Mouse (Mus musculus) liver, postnatal 0 days (tissue): ENCODE data around the gene Mitd1. TPM values are rescaled to one million over a fixed set of nuclear protein-coding genes. Genes with fewer than 3 reads are reported as not detected.

Source experiments
- ATAC-seq: fragments of 200-750 bp; cut with Nextera tagmentation; 2 replicates; pipeline ENCODE4 v1.8.0; 2017; ENCODE audit warnings: mild to moderate bottlenecking, moderate library complexity
- DNase-seq: peaks from one replicate; pipeline ENCODE4 v3.0.0-alpha.2; 2016
- H3K27ac ChIP-seq: fragments of 300-500 bp; sonication (generic); 2 replicates; pipeline ENCODE4 v1.5.1; 2014; ENCODE audit warnings: antibody characterized with exemption, moderate library complexity, mild to moderate bottlenecking, low read depth
- H3K27me3 ChIP-seq: fragments of 300-500 bp; sonication (generic); 2 replicates; pipeline ENCODE4 v1.6.1; 2014; ENCODE audit warnings: low read length, control low read depth, mixed read lengths; ENCODE audit not compliant: insufficient read depth
- H3K36me3 ChIP-seq: fragments of 300-500 bp; sonication (generic); replicated peaks from 2 replicates; pipeline ENCODE4 v1.6.1; 2014; ENCODE audit warnings: mild to moderate bottlenecking, control low read depth, low read length, moderate library complexity, mixed read lengths; ENCODE audit not compliant: insufficient read depth
- H3K4me1 ChIP-seq: fragments of 300-500 bp; sonication (generic); 2 replicates; pipeline ENCODE4 v1.6.1; 2014; ENCODE audit warnings: antibody characterized with exemption, mild to moderate bottlenecking, control low read depth; ENCODE audit not compliant: insufficient read depth
- H3K4me2 ChIP-seq: fragments of 300-500 bp; sonication (generic); 2 replicates; pipeline ENCODE4 v1.6.1; 2014; ENCODE audit warnings: low read depth, mild to moderate bottlenecking, low read length, moderate library complexity, mixed read lengths
- H3K4me3 ChIP-seq: fragments of 300-500 bp; sonication (generic); 2 replicates; pipeline ENCODE4 v1.5.1; 2014; ENCODE audit warnings: low read depth, low read length
- H3K9ac ChIP-seq: fragments of 300-500 bp; sonication (generic); replicated peaks from 2 replicates; pipeline ENCODE4 v1.6.1; 2014; ENCODE audit warnings: mild to moderate bottlenecking, moderate library complexity
- H3K9me3 ChIP-seq: fragments of 300-500 bp; sonication (generic); 2 replicates; pipeline ENCODE4 v1.6.1; 2016; ENCODE audit warnings: mild to moderate bottlenecking, control low read depth, low read length, mixed read lengths
- CTCF ChIP-seq: sonication (generic); IDR thresholded peaks from 2 replicates; pipeline ENCODE4 v1.5.1; 2016; ENCODE audit warnings: antibody characterized with exemption, low read depth
- EP300 ChIP-seq: IDR thresholded peaks from 2 replicates; pipeline ENCODE4 v1.6.1; 2016; ENCODE audit warnings: antibody characterized with exemption, low read depth, mild to moderate bottlenecking
- WGBS: fragments of 180-500 bp; shearing (Covaris S2); extraction: QIAGEN DNeasy Blood & Tissue Kit; methylation state at CpG from one replicate; pipeline ENCODE4 v1.1.7; 2014; ENCODE audit not compliant: insufficient replicate concordance; 5-methylcytosine and 5-hydroxymethylcytosine counted together
- polyA plus RNA-seq: library from polyadenylated mRNA; unstranded; fragments of >200 nt; fragmentation: Nextera tagmentation; extraction: Ambion mirVana; gene quantifications from 2 replicates; pipeline ENCODE4 v1.2.1, GENCODE M21; 2015

The Mitd1 gene
- polyA plus RNA-seq, 1 experiment from 2014 or later: 11.3 TPM

DNA sequence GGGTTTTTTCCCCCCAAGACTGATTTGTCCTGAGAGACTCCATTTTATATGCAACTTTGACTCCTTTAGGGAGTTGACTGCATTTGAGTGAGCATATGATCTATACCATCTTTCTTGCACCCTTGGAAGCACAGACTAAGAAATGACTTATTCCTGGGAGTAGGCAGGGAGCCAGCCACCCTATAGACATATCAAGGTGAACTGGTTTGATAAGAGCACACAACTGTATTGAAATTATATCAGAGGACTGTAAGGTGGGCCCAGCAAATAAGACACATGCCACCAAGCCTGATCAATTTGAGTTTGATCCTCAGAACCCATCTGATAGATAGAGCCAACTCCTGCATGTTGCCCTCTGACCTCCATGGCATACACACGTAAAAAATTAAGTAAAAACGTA, 20.8 kb downstream of the Mitd1 start:
- Histone ChIP-seq H3K9ac (no peak overlapping the region), H3K27me3 (no peaks in the 10 kb centered on the region), H3K4me1 (peaks cover 17% of the 10 kb centered on the region), H3K4me2 (no peak overlapping the region), H3K9me3 (no peaks in the 10 kb centered on the region), H3K4me3 (no peak overlapping the region), H3K27ac (no peak overlapping the region), H3K36me3 (no peaks in the 10 kb centered on the region)
- no peak for TF ChIP-seq CTCF
- WGBS: 43% methylated on average over 2 of the region's 2 CpGs
- DNase-seq (no peak), ATAC-seq (no peak)

DNA sequence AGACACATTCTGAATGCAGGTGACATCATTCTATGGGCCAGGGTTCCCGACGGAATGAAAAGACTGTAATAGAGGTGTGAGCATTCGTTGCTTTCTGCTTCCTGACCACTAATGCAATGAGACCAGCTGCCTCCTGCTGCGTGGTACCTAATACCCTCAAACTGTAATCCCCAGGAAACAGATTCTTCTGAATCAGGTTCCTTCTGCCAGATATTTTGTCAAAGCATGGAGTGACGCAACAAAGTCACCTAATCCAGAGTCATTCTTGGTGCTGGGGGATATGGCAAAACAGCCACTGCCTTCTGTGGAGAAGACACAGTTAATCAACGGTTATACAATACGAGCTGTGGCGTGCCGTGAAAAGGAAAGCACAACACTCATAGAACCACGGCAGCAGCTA, 21.6 kb downstream of the Mitd1 start:
- H3K4me2 ChIP-seq: peak overlapping the region; percentile 33
- no peaks in the 10 kb centered on the region for H3K27me3 ChIP-seq
- ATAC-seq: no peak
- no peaks in the 10 kb centered on the region for H3K36me3 ChIP-seq
- peaks cover 19% of the 10 kb centered on the region for H3K4me1 ChIP-seq
- no peak for DNase-seq
- H3K4me3 ChIP-seq: no peak overlapping the region
- H3K27ac ChIP-seq: no peak overlapping the region
- WGBS: 36% methylated on average over 10 of the region's 10 CpGs
- no peak for TF ChIP-seq CTCF
- TF ChIP-seq EP300: no peak
- H3K9me3 ChIP-seq: no peaks in the 10 kb centered on the region
- H3K9ac ChIP-seq: no peak overlapping the region

DNA sequence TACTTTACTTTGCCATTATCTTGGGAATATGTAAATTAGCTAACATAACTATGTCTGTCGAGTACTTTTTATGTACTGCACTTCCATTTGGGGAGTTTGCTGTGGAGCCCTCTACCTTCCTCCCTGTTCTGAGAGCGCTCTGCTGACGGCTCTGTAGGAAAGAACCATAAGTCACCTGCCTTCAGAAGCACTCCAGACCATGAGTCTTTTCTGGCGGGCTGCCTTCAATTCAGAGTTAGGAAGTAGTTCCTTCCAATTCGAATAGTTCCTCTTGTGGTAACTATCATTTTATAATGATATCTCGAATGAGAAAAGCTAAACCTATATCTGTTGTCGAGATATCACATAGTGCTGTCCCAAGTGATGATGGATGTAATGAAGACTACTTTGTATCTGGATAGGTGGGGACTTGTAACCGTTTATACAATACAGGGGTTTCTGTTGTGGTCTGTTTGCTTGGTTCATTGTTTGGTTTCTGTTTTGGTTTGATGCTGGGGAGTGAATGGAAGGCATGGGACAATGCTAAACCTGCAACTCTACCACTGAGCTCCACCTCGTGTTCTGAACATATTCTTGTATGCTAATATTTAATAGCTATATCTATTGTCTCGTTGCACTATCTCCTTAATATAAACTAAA, 22.4 kb downstream of the Mitd1 start:
- no peak for DNase-seq
- Histone ChIP-seq H3K4me2 (no peak overlapping the region), H3K27ac (no peak overlapping the region), H3K4me1 (peaks cover 14% of the 10 kb centered on the region), H3K27me3 (no peaks in the 10 kb centered on the region), H3K4me3 (no peak overlapping the region), H3K9me3 (no peaks in the 10 kb centered on the region), H3K9ac (no peak overlapping the region), H3K36me3 (no peaks in the 10 kb centered on the region)
- 60% methylated on average over 10 of the region's 10 CpGs for WGBS
- TF ChIP-seq CTCF (no peak), EP300 (no peak)
- no peak for ATAC-seq

DNA sequence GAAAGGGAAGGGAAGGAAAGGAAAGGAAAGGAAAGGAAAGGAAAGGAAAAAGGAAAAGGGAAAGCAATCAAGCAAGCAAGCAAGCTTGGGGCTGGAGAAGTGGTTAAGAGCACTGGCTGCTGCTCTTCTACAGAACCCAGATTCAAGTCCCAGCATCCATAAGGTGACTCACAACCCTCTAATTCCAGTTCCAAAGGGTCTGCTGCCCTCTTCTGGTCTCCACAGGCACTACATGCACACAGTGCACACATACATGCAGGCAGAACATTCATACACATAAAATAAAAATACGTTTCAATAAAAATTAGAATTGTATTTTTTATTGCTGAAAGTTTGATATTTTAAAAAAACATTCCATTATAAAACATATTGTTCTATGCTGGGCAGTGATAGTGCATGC, 23.2 kb downstream of the Mitd1 start:
- H3K4me3 ChIP-seq: no peak overlapping the region
- ATAC-seq: no peak
- TF ChIP-seq CTCF (peak; percentile 87), EP300 (no peak)
- H3K9ac ChIP-seq: no peak overlapping the region
- H3K27ac ChIP-seq: no peak overlapping the region
- no peak overlapping the region for H3K4me2 ChIP-seq
- H3K36me3 ChIP-seq: no peaks in the 10 kb centered on the region
- no peaks in the 10 kb centered on the region for H3K9me3 ChIP-seq
- no peaks in the 10 kb centered on the region for H3K27me3 ChIP-seq
- H3K4me1 ChIP-seq: peaks cover 14% of the 10 kb centered on the region
- WGBS: 87% methylated on average over 1 of the region's 1 CpGs
- peak; percentile 78 for DNase-seq

DNA sequence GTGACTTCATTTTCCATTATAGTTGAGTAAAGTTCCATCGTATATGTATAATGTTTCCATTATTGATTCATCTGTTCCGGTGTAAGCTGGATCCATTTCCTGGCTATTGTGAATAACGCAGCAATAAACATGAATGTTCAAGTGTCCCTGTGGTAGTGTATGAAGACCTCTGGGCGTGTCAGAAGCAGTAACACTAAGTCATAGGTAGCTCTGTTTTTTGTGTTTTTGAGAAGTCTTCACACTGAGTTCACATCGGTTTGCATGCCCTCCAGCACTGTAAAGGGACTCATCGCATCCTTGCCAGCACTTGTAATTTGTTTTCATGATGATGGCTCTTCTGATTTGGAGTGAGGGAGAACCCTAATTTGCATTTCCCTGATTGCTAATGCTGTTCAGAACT, 23.9 kb downstream of the Mitd1 start, which contains the start of gene Tsga10:
Gene Tsga10, minus strand, starts transcription at position 144 of the 400 bp plus-strand sequence.
- no peaks in the 10 kb centered on the region for H3K9me3 ChIP-seq
- no peaks in the 10 kb centered on the region for H3K27me3 ChIP-seq
- H3K9ac ChIP-seq: peak within 1 kb of the TSS; percentile 75
- H3K27ac ChIP-seq: peak within 1 kb of the TSS; percentile 78
- peaks cover 7% of the 10 kb centered on the region for H3K4me1 ChIP-seq
- TF ChIP-seq EP300: no peak
- no peak for TF ChIP-seq CTCF
- H3K4me3 ChIP-seq: peak within 1 kb of the TSS; percentile 67
- 85% methylated on average over 6 of the region's 6 CpGs for WGBS
- ATAC-seq (no peak), DNase-seq (no peak)
- H3K36me3 ChIP-seq: no peaks in the 10 kb centered on the region
- peak within 1 kb of the TSS; percentile 91 for H3K4me2 ChIP-seq

DNA sequence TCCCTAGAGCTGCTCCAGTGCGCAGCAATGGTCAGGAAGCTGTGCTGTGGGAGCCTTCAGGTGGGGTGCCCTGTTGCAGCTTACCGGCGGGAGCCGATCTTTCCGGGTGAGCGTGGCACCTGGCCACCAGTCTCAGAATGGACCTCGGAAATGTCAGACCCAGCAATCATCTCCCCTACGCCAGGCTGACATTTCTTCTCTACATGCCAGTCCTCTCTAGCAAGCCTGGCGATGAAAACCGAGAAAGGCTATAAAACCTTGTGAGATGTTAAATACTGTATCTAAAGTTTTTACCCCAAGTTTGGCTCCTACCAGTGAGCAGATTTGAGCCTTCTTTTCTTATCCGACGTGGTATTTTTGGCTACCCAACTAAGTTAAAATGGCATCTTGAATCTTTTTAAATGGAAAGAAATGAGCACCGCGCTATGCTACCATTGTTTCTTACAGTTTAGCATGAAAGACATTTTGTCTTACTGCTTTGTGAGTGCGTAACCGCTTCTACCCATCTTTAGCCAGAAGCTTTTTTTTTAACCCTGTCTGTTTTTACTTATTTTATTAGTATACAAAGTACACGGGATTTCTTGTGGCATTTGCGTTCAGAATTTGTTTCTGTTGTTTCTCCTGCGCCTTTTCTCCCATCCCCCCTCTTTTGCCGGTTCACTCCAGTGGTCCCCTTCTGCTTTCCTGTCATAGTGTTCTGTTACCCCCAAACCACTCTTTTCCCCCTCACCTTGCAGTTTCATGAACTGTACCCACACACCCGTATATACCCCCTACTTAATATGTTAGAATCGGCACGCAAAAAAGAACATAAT, 24.6 kb downstream of the Mitd1 start:
- TF ChIP-seq CTCF: no peak
- Histone ChIP-seq H3K4me3 (peak overlapping the region; percentile 67), H3K36me3 (no peaks in the 10 kb centered on the region), H3K9me3 (no peaks in the 10 kb centered on the region), H3K27ac (peak overlapping the region; percentile 78), H3K4me1 (peaks cover 7% of the 10 kb centered on the region), H3K9ac (peak overlapping the region; percentile 75), H3K4me2 (peak overlapping the region; percentile 91), H3K27me3 (no peaks in the 10 kb centered on the region)
- 10% methylated on average over 23 of the region's 23 CpGs for WGBS
- no peak for ATAC-seq
- no peak for DNase-seq
